Mouse (Mus musculus) liver, adult 2 months (tissue): Measurements from ENCODE around the gene Anks1b.

Experiments
- CTCF ChIP-seq: fragments of 200-500 bp; IDR thresholded peaks from 2 replicates; pipeline ENCODE4 v1.5.1; 2011; ENCODE audit warnings: low read depth, low read length, control low read depth
- POLR2A ChIP-seq: fragments of 200-500 bp; IDR thresholded peaks from 2 replicates; pipeline ENCODE4 v1.6.1; 2011; ENCODE audit warnings: low read length, control low read depth; ENCODE audit not compliant: insufficient read depth; ENCODE audit errors: extremely low read depth

GRCm38 (mm10) chr10:90507561-90507960 lies 634.3 kb downstream of the Anks1b start:
- TF ChIP-seq POLR2A = no peak
- no peak for TF ChIP-seq CTCF
